Mouse (Mus musculus): Measurements from ENCODE around the gene Ube2i. TPM values are rescaled to one million over a fixed set of nuclear protein-coding genes. Genes with fewer than 3 reads are reported as not detected.

Ube2i gene
- total and polyA plus RNA-seq, 2 experiments from 2014 or later, result 432 to 444 TPM

DNA sequence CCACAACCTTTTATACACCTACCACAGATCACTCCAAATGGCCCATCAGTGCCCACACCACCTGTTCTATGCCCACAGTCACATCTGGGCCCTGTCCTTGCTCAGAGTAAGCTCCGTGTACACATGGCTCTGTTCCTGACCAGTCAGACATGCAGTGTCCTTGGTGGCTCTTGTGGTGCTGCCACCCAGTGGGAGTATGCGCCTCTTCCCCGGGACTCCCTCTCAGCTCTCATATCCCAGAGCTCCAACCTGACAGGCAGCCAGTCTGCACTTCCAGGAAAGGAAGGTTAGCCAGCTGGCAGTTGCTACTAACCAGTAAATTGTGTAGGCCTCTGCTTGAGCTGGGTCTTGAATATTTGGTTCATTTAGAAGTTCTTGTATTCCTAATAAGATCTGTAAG, 10.0 kb downstream of the Ube2i start:
- DNase-seq (ENCODE audit: low spot score), result no peak
- no peaks in the 10 kb centered on the region for H3K27me3 ChIP-seq (ENCODE audit: insufficient read depth, low read length)
- no peak overlapping the region for H3K4me2 ChIP-seq (ENCODE audit: low read depth, low read length, poor library complexity, severe bottlenecking)
- ATAC-seq (ENCODE audit: low FRiP score), result no peak
- no peak overlapping the region for H3K9ac ChIP-seq (replicated peaks; ENCODE audit: low read length, poor library complexity, severe bottlenecking)
- peaks cover 61% of the 10 kb centered on the region for H3K36me3 ChIP-seq (ENCODE audit: insufficient read depth, low read length)
- WGBS, result 63% methylated on average over 3 of the region's 3 CpGs
- TF ChIP-seq CTCF (IDR thresholded peaks at IDR 0.05), result peak; percentile 62
- no peaks in the 10 kb centered on the region for H3K9me3 ChIP-seq (ENCODE audit: low read length)
- H3K27ac ChIP-seq (ENCODE audit: low read depth, low read length), result no peak overlapping the region
- H3K4me3 ChIP-seq (ENCODE audit: low read depth, low read length), result no peak overlapping the region
- no peaks in the 10 kb centered on the region for H3K4me1 ChIP-seq (ENCODE audit: insufficient read depth, low read length)

DNA sequence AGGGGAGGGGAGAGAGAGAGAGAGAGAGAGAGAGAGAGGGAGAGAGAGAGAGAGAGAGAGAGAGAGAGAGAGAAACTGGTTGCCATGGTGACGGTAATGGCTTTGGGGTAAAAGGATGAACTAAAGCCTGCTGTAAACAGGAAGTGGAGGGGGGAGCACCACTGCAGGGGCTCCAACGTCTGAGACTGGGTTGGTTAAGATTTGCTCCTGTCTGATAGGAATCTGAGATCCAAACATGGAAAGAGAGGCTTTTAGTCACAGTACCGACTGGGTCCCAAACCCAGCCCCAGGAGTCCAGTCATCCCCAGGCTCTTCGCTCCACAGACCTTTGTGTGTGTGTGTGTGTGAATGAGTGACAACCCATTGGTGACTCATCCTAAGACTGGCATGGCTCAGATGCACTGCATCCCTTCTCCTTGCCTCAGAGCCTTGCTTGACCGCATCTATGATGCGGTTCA, 16.6 kb downstream of the Ube2i start:
- H3K4me1 ChIP-seq (ENCODE audit: insufficient read depth, low read length), result peaks cover 25% of the 10 kb centered on the region; the same call in 1 of the 2 replicates
- no peak overlapping the region for H3K27ac ChIP-seq (ENCODE audit: low read depth, low read length)
- H3K4me2 ChIP-seq (ENCODE audit: low read depth, low read length, poor library complexity, severe bottlenecking), result no peak overlapping the region
- TF ChIP-seq CTCF (IDR thresholded peaks at IDR 0.05), result no peak
- ATAC-seq (ENCODE audit: low FRiP score), result no peak
- no peaks in the 10 kb centered on the region for H3K9me3 ChIP-seq (ENCODE audit: low read length)
- H3K27me3 ChIP-seq (ENCODE audit: insufficient read depth, low read length), result no peaks in the 10 kb centered on the region
- H3K4me3 ChIP-seq (ENCODE audit: low read depth, low read length), result no peak overlapping the region
- 43% methylated on average over 6 of the region's 6 CpGs for WGBS
- DNase-seq (ENCODE audit: low spot score), result no peak
- H3K36me3 ChIP-seq (ENCODE audit: insufficient read depth, low read length), result peaks cover 6% of the 10 kb centered on the region
- H3K9ac ChIP-seq (replicated peaks; ENCODE audit: low read length, poor library complexity, severe bottlenecking), result 0 out of 2 replicates have a peak overlapping the region, but pooled peaks have one; percentile 36

- no peaks in the 10 kb centered on the region for H3K27me3 ChIP-seq (ENCODE audit: insufficient read depth, low read length)
- peak within 1 kb of the TSS; percentile 48; the same call in 1 of the 2 replicates for H3K9ac ChIP-seq (replicated peaks; ENCODE audit: low read length, poor library complexity, severe bottlenecking)
- H3K9me3 ChIP-seq (ENCODE audit: low read length), result no peaks in the 10 kb centered on the region
- peaks cover 35% of the 10 kb centered on the region; the same call in 1 of the 2 replicates for H3K4me1 ChIP-seq (ENCODE audit: insufficient read depth, low read length)
- 5% methylated on average over 32 of the region's 35 CpGs for WGBS
- no peak for TF ChIP-seq CTCF (IDR thresholded peaks at IDR 0.05)
- peak within 1 kb of the TSS; percentile 57 for H3K4me2 ChIP-seq (ENCODE audit: low read depth, low read length, poor library complexity, severe bottlenecking)
- peak within 1 kb of the TSS; percentile 25 for H3K4me3 ChIP-seq (ENCODE audit: low read depth, low read length)
- ATAC-seq (ENCODE audit: low FRiP score) (peak; percentile 14; the same call in 1 of the 2 replicates), DNase-seq (ENCODE audit: low spot score) (no peak)
- no peak within 1 kb of the TSS for H3K27ac ChIP-seq (ENCODE audit: low read depth, low read length)
- no peaks in the 10 kb centered on the region for H3K36me3 ChIP-seq (ENCODE audit: insufficient read depth, low read length)
Measured at GRCm38 (mm10) chr17:25256140-25256754, 18.2 kb downstream of the Ube2i start, which contains the start of gene Baiap3. Baiap3 (minus strand) TSS chr17:25256364.

DNA sequence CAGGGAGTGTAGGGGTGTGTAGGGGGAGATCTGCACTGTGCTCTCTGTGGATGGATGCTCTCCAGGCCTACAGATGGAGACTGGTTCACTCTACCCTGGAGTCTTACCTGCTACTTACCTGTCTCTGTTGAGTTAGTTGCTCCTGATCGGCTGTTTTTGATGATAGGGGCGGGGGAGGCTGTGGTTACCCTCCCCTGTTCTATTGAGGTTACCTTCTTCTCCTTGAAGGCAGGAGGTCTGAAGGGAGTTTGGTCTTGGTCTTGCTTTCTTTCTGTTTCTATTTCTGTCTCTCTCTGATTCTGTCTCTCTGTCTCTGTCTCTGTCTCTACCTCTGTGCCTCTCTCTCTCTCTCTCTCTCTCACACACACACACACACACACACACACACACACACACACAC, 19.3 kb downstream of the Ube2i start:
- H3K4me2 ChIP-seq (ENCODE audit: low read depth, low read length, poor library complexity, severe bottlenecking), result peak overlapping the region; percentile 57
- no peaks in the 10 kb centered on the region for H3K27me3 ChIP-seq (ENCODE audit: insufficient read depth, low read length)
- WGBS, result 81% methylated on average over 2 of the region's 2 CpGs
- no peak for TF ChIP-seq CTCF (IDR thresholded peaks at IDR 0.05)
- peaks cover 35% of the 10 kb centered on the region; the same call in 1 of the 2 replicates for H3K4me1 ChIP-seq (ENCODE audit: insufficient read depth, low read length)
- no peak for DNase-seq (ENCODE audit: low spot score)
- no peak overlapping the region for H3K27ac ChIP-seq (ENCODE audit: low read depth, low read length)
- H3K36me3 ChIP-seq (ENCODE audit: insufficient read depth, low read length), result no peaks in the 10 kb centered on the region
- no peaks in the 10 kb centered on the region for H3K9me3 ChIP-seq (ENCODE audit: low read length)
- ATAC-seq (ENCODE audit: low FRiP score), result no peak
- H3K4me3 ChIP-seq (ENCODE audit: low read depth, low read length), result no peak overlapping the region
- H3K9ac ChIP-seq (replicated peaks; ENCODE audit: low read length, poor library complexity, severe bottlenecking), result no peak overlapping the region

GRCm38 (mm10) chr17:25253760-25254159, 20.7 kb downstream of the Ube2i start:
- peak; percentile 18 for TF ChIP-seq CTCF (IDR thresholded peaks at IDR 0.05)
- 3% methylated on average over 10 of the region's 10 CpGs for WGBS
- Histone ChIP-seq H3K27me3 (ENCODE audit: insufficient read depth, low read length) (no peaks in the 10 kb centered on the region), H3K36me3 (ENCODE audit: insufficient read depth, low read length) (no peaks in the 10 kb centered on the region), H3K27ac (ENCODE audit: low read depth, low read length) (peak overlapping the region; percentile 79), H3K4me3 (ENCODE audit: low read depth, low read length) (no peak overlapping the region), H3K4me1 (ENCODE audit: insufficient read depth, low read length) (peaks cover 35% of the 10 kb centered on the region; the same call in 1 of the 2 replicates), H3K9me3 (ENCODE audit: low read length) (no peaks in the 10 kb centered on the region), H3K9ac (replicated peaks; ENCODE audit: low read length, poor library complexity, severe bottlenecking) (peak overlapping the region; percentile 24; the same call in 1 of the 2 replicates), H3K4me2 (ENCODE audit: low read depth, low read length, poor library complexity, severe bottlenecking) (peak overlapping the region; percentile 42)
- DNase-seq (ENCODE audit: low spot score) (peak; percentile 78), ATAC-seq (ENCODE audit: low FRiP score) (0 out of 2 replicates have a peak, but pooled peaks have one; percentile 17)

GRCm38 (mm10) chr17:25252643-25253042, 21.8 kb downstream of the Ube2i start:
- peaks cover 35% of the 10 kb centered on the region; the same call in 1 of the 2 replicates for H3K4me1 ChIP-seq (ENCODE audit: insufficient read depth, low read length)
- H3K27ac ChIP-seq (ENCODE audit: low read depth, low read length), result peak overlapping the region; percentile 79
- no peaks in the 10 kb centered on the region for H3K9me3 ChIP-seq (ENCODE audit: low read length)
- no peaks in the 10 kb centered on the region for H3K36me3 ChIP-seq (ENCODE audit: insufficient read depth, low read length)
- DNase-seq (ENCODE audit: low spot score), result peak; percentile 80
- ATAC-seq (ENCODE audit: low FRiP score), result peak; percentile 65
- no peak for TF ChIP-seq CTCF (IDR thresholded peaks at IDR 0.05)
- H3K4me2 ChIP-seq (ENCODE audit: low read depth, low read length, poor library complexity, severe bottlenecking), result peak overlapping the region; percentile 26
- 7% methylated on average over 3 of the region's 3 CpGs for WGBS
- no peak overlapping the region for H3K9ac ChIP-seq (replicated peaks; ENCODE audit: low read length, poor library complexity, severe bottlenecking)
- H3K4me3 ChIP-seq (ENCODE audit: low read depth, low read length), result no peak overlapping the region
- no peaks in the 10 kb centered on the region for H3K27me3 ChIP-seq (ENCODE audit: insufficient read depth, low read length)
